Comparison of ENCODE assay signal across 9 mouse cellular contexts in the genomic region with DNA sequence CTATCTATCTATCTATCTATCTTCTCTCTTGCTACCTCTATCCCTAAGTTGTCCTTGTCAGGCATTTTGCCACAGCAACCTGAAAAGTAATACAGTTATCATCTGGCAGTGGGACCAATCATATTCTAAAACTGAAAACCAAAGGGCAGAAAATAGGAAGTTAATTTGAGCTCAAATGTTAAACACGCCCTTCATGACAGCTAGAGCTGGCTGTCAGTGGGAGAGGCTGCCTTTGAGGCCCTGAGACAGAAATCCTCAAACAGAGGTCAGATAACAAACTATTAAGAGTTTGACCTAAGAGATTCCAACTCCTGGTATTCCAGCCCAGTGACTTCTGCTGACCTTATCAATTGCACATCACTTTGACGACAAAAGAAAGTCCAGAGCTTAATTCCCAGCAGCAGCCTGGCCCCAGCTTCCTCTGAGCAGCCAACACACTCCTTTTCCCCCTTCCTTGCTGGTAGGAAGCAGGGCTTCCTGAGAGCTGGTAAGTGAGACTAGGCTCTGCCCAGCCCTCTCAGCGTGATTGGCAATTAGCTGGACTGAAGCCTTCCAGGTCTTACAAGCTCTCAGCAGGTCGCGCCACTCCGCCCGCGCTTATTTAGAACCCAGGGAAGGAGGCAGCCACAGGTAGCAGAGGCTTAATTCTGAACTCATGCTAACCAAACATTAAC.
DNase-seq lines count a peak whose midpoint lies in the region; ATAC-seq lines count a peak whose summit lies in the region.
"Had no signal": no experiment of that assay in that cellular context is flagged by ENCODE, and none has a peak within 500 bp of the region (broad histone marks: within the 10 kb centered on the region; RNA-seq: fewer than 3 reads in every experiment).

No protein-coding gene starts in this region.

- H3K27ac ChIP-seq in lung, embryonic 16.5 days (ENCODE audit: low read length) = no peak overlapping the region
- no peak overlapping the region for H3K27ac ChIP-seq in forebrain, embryonic 15.5 days (replicated peaks)
- H3K27ac ChIP-seq in stomach, embryonic 14.5 days (ENCODE audit: low read length) = no peak overlapping the region
- H3K27ac ChIP-seq: stomach, embryonic 15.5 days had no signal

- no peak overlapping the region for H3K4me3 ChIP-seq in lung, embryonic 16.5 days (ENCODE audit: low read length)
- no peak overlapping the region for H3K4me3 ChIP-seq in forebrain, embryonic 15.5 days
- no peak overlapping the region for H3K4me3 ChIP-seq in stomach, embryonic 14.5 days (ENCODE audit: low read depth, low read length)
- H3K4me3 ChIP-seq: stomach, embryonic 15.5 days had no signal

- peak; percentile 31; the same call in 1 of the 2 replicates for ATAC-seq in lung, embryonic 16.5 days (ENCODE audit: low read depth)
- peak; percentile 38; the same call in 1 of the 2 replicates for ATAC-seq in forebrain, embryonic 15.5 days (replicated peaks)
- no peak for ATAC-seq in stomach, embryonic 14.5 days (ENCODE audit: insufficient number of reproducible peaks, insufficient read depth, low FRiP score, low read depth)

- no peak for DNase-seq in lung, postnatal 25 days (ENCODE audit: low spot score)
- DNase-seq in cerebellum, adult 9-10 months = peak; percentile 47
- no peak for DNase-seq in ovary, postnatal 10 days (ENCODE audit: low spot score)
- no peak for DNase-seq in liver
- DNase-seq: layer of hippocampus, postnatal 36 days had no signal

- H3K4me1 ChIP-seq in lung, embryonic 16.5 days (replicated peaks; ENCODE audit: control insufficient read depth, insufficient read depth, low read length) = no peaks in the 10 kb centered on the region
- H3K4me1 ChIP-seq in forebrain, embryonic 15.5 days = peaks cover 9% of the 10 kb centered on the region
- 0 out of 2 replicates have a peak, but pooled peaks cover 5% of the 10 kb centered on the region for H3K4me1 ChIP-seq in stomach, embryonic 14.5 days (ENCODE audit: control insufficient read depth, insufficient read depth, low read length)

- no peak overlapping the region for H3K9ac ChIP-seq in lung, embryonic 16.5 days (ENCODE audit: low read length)
- no peak overlapping the region for H3K9ac ChIP-seq in forebrain, embryonic 15.5 days (replicated peaks)
- no peak overlapping the region for H3K9ac ChIP-seq in stomach, embryonic 14.5 days (replicated peaks; ENCODE audit: low read depth, low read length)
- H3K9ac ChIP-seq: stomach, embryonic 15.5 days had no signal

- H3K36me3 ChIP-seq in lung, embryonic 16.5 days (ENCODE audit: control insufficient read depth, insufficient read depth, low read length) = no peaks in the 10 kb centered on the region
- no peaks in the 10 kb centered on the region for H3K36me3 ChIP-seq in forebrain, embryonic 15.5 days
- H3K36me3 ChIP-seq in stomach, embryonic 14.5 days (ENCODE audit: control insufficient read depth, insufficient read depth, low read length) = no peaks in the 10 kb centered on the region
- H3K36me3 ChIP-seq: stomach, embryonic 15.5 days had no signal

- WGBS in lung, embryonic 16.5 days = 17% methylated on average over 8 of the region's 8 CpGs
- WGBS in forebrain, embryonic 15.5 days = 4% methylated on average over 8 of the region's 8 CpGs
- 20% methylated on average over 8 of the region's 8 CpGs for WGBS in stomach, embryonic 14.5 days

- no peak overlapping the region; the same call in 1 of the 2 replicates for H3K4me2 ChIP-seq in lung, embryonic 16.5 days (ENCODE audit: low read depth, low read length)
- H3K4me2 ChIP-seq in forebrain, embryonic 15.5 days (replicated peaks) = peak overlapping the region; percentile 10; the same call in 1 of the 2 replicates
- 0 out of 2 replicates have a peak overlapping the region, but pooled peaks have one; percentile 14 for H3K4me2 ChIP-seq in stomach, embryonic 14.5 days (replicated peaks; ENCODE audit: low read depth, low read length)
- H3K4me2 ChIP-seq: stomach, embryonic 15.5 days had no signal

- no peaks in the 10 kb centered on the region for H3K27me3 ChIP-seq in lung, embryonic 16.5 days (ENCODE audit: control insufficient read depth, insufficient read depth, low read depth, low read length)
- no peaks in the 10 kb centered on the region for H3K27me3 ChIP-seq in forebrain, embryonic 15.5 days
- H3K27me3 ChIP-seq in stomach, embryonic 14.5 days (ENCODE audit: control insufficient read depth, insufficient read depth, low read length) = no peaks in the 10 kb centered on the region
- H3K27me3 ChIP-seq: stomach, embryonic 15.5 days had no signal

- H3K9me3 ChIP-seq in lung, embryonic 16.5 days (ENCODE audit: control insufficient read depth, low read length) = no peaks in the 10 kb centered on the region
- no peaks in the 10 kb centered on the region for H3K9me3 ChIP-seq in forebrain, embryonic 15.5 days
- H3K9me3 ChIP-seq in stomach, embryonic 14.5 days (ENCODE audit: control insufficient read depth, low read depth, low read length) = no peaks in the 10 kb centered on the region
- H3K9me3 ChIP-seq: stomach, embryonic 15.5 days had no signal
